Mouse (Mus musculus): ENCODE measurements at regions not wholly inside any gene's neighbourhood (a gene's known extent, or its start where the extent isn't known, plus 50 kb on each side); places are given as distances from the start of the nearest gene placed in this dataset.

DNA sequence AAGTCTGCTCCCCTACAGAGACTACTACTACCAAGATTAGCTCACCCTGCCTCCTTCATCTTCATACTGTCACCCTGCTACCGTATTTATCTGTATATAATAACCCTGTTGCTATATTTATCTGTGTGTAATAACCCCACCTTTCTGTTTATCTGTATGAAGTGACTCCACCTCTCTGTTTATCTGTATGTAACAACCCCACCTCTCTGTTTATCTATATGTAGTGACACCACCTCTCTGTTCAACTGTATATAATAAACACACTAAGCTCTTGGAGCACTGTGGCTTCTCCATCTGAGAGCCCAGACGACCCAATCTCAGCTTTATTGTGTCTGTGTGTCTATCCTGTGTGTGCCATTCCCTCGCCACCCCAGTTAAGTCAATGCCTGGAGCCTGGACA, 154.7 kb downstream of the Katnal1 start:
- Histone ChIP-seq H3K36me3 (no peaks in the 10 kb centered on the region), H3K9ac (replicated peaks) (no peak overlapping the region), H3K9me3 (no peaks in the 10 kb centered on the region), H3K4me3 (no peak overlapping the region), H3K27ac (replicated peaks) (no peak overlapping the region), H3K27me3 (no peaks in the 10 kb centered on the region), H3K4me2 (replicated peaks) (no peak overlapping the region), H3K4me1 (no peaks in the 10 kb centered on the region)
- 72% methylated on average over 3 of the region's 3 CpGs for WGBS
- no peak for ATAC-seq (replicated peaks)

DNA sequence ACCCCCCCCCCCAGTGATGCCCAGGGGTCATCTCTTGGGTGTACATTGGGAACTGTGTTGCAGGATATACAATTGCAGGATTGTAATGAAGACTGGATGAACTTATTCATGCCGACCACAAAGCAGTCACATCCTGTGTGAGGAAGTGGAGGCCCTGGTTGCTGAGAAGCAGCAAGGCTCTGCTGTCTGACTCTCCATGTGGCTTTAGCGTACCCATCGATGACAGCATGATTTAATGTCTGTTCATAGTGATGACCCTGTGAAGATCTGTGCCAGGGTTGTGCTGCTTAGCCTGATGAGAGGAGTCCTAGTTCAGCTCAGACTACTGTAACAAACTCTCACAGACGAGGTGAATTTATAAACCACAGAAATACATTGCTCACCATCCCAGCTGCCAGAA, 159.7 kb downstream of the Katnal1 start:
- Histone ChIP-seq H3K27me3 (no peaks in the 10 kb centered on the region), H3K36me3 (no peaks in the 10 kb centered on the region), H3K9me3 (no peaks in the 10 kb centered on the region), H3K27ac (replicated peaks) (no peak overlapping the region), H3K4me3 (no peak overlapping the region), H3K9ac (replicated peaks) (no peak overlapping the region), H3K4me1 (no peaks in the 10 kb centered on the region), H3K4me2 (replicated peaks) (no peak overlapping the region)
- ATAC-seq (replicated peaks): no peak
- 93% methylated on average over 4 of the region's 4 CpGs for WGBS

DNA sequence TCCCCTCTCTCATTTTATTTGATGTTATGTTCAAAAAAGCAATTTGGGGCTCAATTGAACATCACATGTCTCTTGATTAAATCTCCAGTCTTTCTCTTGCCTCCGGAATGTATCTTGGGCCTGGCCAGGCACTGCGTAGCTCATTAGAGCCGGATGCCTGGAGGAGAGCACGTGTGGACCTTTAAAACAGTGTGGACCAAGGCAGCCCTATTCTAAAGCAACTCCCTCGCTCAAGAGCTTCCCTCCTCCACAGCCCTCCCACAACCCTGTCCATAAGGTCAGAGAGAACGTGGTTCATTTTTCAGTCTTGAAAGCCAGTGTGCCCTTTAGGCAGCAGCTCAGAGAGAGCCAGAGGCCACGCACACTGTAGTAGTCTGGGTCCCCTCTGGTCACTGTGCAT, 160.8 kb downstream of the Katnal1 start:
- Histone ChIP-seq H3K4me3 (no peak overlapping the region), H3K9ac (replicated peaks) (no peak overlapping the region), H3K27ac (replicated peaks) (no peak overlapping the region), H3K27me3 (no peaks in the 10 kb centered on the region), H3K9me3 (no peaks in the 10 kb centered on the region), H3K4me2 (replicated peaks) (no peak overlapping the region), H3K36me3 (no peaks in the 10 kb centered on the region), H3K4me1 (no peaks in the 10 kb centered on the region)
- no peak for ATAC-seq (replicated peaks)
- WGBS: 78% methylated on average over 7 of the region's 7 CpGs

GRCm38 (mm10) chr5:148765993-148766392, 163.1 kb downstream of the Katnal1 start:
- Histone ChIP-seq H3K9ac (replicated peaks) (no peak overlapping the region), H3K36me3 (no peaks in the 10 kb centered on the region), H3K4me2 (replicated peaks) (no peak overlapping the region), H3K4me3 (no peak overlapping the region), H3K27me3 (no peaks in the 10 kb centered on the region), H3K27ac (replicated peaks) (no peak overlapping the region), H3K9me3 (no peaks in the 10 kb centered on the region), H3K4me1 (no peaks in the 10 kb centered on the region)
- no peak for ATAC-seq (replicated peaks)
- 94% methylated on average over 7 of the region's 7 CpGs for WGBS

DNA sequence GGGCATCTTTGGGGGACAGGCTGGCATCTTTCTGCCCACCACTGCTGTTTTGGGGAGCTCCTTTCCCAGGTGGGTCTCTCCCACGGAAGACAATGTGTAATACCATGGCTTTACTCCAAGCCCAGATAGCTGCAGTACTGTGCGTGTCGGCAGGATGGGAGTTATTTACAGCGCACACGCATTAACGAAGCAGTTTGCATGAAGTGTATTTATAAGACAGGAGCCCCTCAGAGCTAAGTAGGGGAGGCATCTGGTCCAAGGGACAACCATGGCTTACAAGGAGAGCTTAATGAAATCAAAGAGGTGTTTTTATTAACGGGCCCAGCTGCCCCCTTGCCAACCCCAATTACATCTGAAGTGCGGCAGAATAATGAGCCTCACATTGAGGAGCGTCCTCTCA, 169.0 kb downstream of the Katnal1 start:
- no peaks in the 10 kb centered on the region for H3K9me3 ChIP-seq
- H3K4me3 ChIP-seq: no peak overlapping the region
- no peaks in the 10 kb centered on the region for H3K27me3 ChIP-seq
- H3K4me2 ChIP-seq (replicated peaks): no peak overlapping the region
- no peak overlapping the region for H3K27ac ChIP-seq (replicated peaks)
- H3K9ac ChIP-seq (replicated peaks): no peak overlapping the region
- ATAC-seq (replicated peaks): no peak
- WGBS: 20% methylated on average over 9 of the region's 9 CpGs
- H3K36me3 ChIP-seq: no peaks in the 10 kb centered on the region
- peaks cover 7% of the 10 kb centered on the region for H3K4me1 ChIP-seq

- Histone ChIP-seq H3K4me1 (peaks cover 7% of the 10 kb centered on the region), H3K36me3 (no peaks in the 10 kb centered on the region), H3K4me2 (replicated peaks) (no peak overlapping the region), H3K9me3 (no peaks in the 10 kb centered on the region), H3K9ac (replicated peaks) (no peak overlapping the region), H3K27me3 (no peaks in the 10 kb centered on the region), H3K27ac (replicated peaks) (no peak overlapping the region), H3K4me3 (no peak overlapping the region)
- no peak for ATAC-seq (replicated peaks)
- WGBS: 74% methylated on average over 7 of the region's 7 CpGs
Measured at GRCm38 (mm10) chr5:148758786-148759185, 170.3 kb downstream of the Katnal1 start.

DNA sequence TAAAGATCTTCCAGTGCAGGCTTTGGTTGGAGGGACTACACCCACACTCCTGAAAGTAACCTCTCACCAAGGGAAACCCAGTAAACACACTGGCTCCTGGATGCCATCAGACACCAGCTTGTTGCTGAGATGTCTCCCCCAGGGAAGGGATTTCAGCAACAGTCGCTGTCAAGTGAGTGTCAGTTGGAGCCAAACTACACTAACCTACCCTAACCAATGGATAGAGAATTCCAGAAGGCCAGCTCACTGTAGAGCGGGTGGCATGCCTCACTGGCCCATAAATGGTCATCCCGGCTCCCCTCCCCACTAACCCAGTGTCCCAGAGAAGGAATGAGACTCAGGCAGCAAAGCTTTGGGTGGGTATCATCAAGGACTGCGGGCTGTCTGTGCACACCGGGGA, 171.4 kb downstream of the Katnal1 start:
- WGBS: 84% methylated on average over 5 of the region's 5 CpGs
- Histone ChIP-seq H3K36me3 (no peaks in the 10 kb centered on the region), H3K4me3 (no peak overlapping the region), H3K4me1 (peaks cover 7% of the 10 kb centered on the region), H3K9me3 (no peaks in the 10 kb centered on the region), H3K27ac (replicated peaks) (no peak overlapping the region), H3K9ac (replicated peaks) (no peak overlapping the region), H3K27me3 (no peaks in the 10 kb centered on the region), H3K4me2 (replicated peaks) (no peak overlapping the region)
- ATAC-seq (replicated peaks): no peak

- Histone ChIP-seq H3K4me2 (replicated peaks) (no peak overlapping the region), H3K27me3 (no peaks in the 10 kb centered on the region), H3K4me3 (no peak overlapping the region), H3K9me3 (no peaks in the 10 kb centered on the region), H3K36me3 (no peaks in the 10 kb centered on the region), H3K4me1 (peaks cover 7% of the 10 kb centered on the region), H3K9ac (replicated peaks) (no peak overlapping the region), H3K27ac (replicated peaks) (no peak overlapping the region)
- 0 out of 2 replicates have a peak, but pooled peaks have one; percentile 55 for ATAC-seq (replicated peaks)
- WGBS: 62% methylated on average over 8 of the region's 8 CpGs
Measured at GRCm38 (mm10) chr5:148757236-148757635, 171.9 kb downstream of the Katnal1 start.

- Histone ChIP-seq H3K9ac (replicated peaks) (no peak overlapping the region), H3K4me2 (replicated peaks) (no peak overlapping the region), H3K4me3 (no peak overlapping the region), H3K36me3 (no peaks in the 10 kb centered on the region), H3K9me3 (no peaks in the 10 kb centered on the region), H3K27me3 (no peaks in the 10 kb centered on the region), H3K4me1 (peaks cover 7% of the 10 kb centered on the region), H3K27ac (replicated peaks) (no peak overlapping the region)
- no peak for ATAC-seq (replicated peaks)
- 89% methylated on average over 16 of the region's 16 CpGs for WGBS
Measured at GRCm38 (mm10) chr5:148756246-148756930, 172.7 kb downstream of the Katnal1 start.

- H3K27ac ChIP-seq (replicated peaks): no peak overlapping the region
- peaks cover 7% of the 10 kb centered on the region for H3K4me1 ChIP-seq
- ATAC-seq (replicated peaks): no peak
- no peak overlapping the region for H3K4me2 ChIP-seq (replicated peaks)
- H3K9me3 ChIP-seq: no peaks in the 10 kb centered on the region
- H3K27me3 ChIP-seq: no peaks in the 10 kb centered on the region
- H3K36me3 ChIP-seq: no peaks in the 10 kb centered on the region
- no peak overlapping the region for H3K9ac ChIP-seq (replicated peaks)
- WGBS: 86% methylated on average over 8 of the region's 8 CpGs
- no peak overlapping the region for H3K4me3 ChIP-seq
Measured at GRCm38 (mm10) chr5:148755807-148756206, 173.3 kb downstream of the Katnal1 start.

GRCm38 (mm10) chr5:148754896-148755295, 174.2 kb downstream of the Katnal1 start:
- Histone ChIP-seq H3K4me1 (peaks cover 1% of the 10 kb centered on the region), H3K9me3 (no peaks in the 10 kb centered on the region), H3K4me2 (replicated peaks) (no peak overlapping the region), H3K4me3 (no peak overlapping the region), H3K27ac (replicated peaks) (no peak overlapping the region), H3K36me3 (no peaks in the 10 kb centered on the region), H3K27me3 (no peaks in the 10 kb centered on the region), H3K9ac (replicated peaks) (no peak overlapping the region)
- no peak for ATAC-seq (replicated peaks)
- WGBS: 78% methylated on average over 10 of the region's 10 CpGs

DNA sequence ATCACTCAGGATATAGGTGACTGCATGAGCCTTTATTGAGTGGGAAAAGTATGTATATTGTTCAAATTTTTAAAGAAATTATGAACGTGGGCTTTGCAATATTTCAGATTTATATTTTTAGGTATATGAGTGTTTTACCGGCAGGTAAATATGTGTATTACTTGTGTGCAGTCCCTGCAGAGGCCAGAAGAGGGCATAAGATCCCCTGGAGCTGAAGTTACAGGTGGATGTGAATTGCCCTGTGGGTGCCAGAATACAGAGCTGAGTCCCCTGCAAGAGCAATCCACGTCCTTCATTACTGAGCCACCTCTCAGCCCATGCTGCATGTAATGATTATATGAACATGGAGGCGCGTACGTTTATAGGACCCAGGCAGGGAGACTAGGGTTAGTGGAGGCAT, 174.8 kb downstream of the Katnal1 start:
- Histone ChIP-seq H3K9me3 (no peaks in the 10 kb centered on the region), H3K27me3 (no peaks in the 10 kb centered on the region), H3K27ac (replicated peaks) (no peak overlapping the region), H3K4me3 (no peak overlapping the region), H3K4me2 (replicated peaks) (no peak overlapping the region), H3K4me1 (no peaks in the 10 kb centered on the region), H3K36me3 (no peaks in the 10 kb centered on the region), H3K9ac (replicated peaks) (no peak overlapping the region)
- ATAC-seq (replicated peaks): no peak
- WGBS: 93% methylated on average over 6 of the region's 6 CpGs

DNA sequence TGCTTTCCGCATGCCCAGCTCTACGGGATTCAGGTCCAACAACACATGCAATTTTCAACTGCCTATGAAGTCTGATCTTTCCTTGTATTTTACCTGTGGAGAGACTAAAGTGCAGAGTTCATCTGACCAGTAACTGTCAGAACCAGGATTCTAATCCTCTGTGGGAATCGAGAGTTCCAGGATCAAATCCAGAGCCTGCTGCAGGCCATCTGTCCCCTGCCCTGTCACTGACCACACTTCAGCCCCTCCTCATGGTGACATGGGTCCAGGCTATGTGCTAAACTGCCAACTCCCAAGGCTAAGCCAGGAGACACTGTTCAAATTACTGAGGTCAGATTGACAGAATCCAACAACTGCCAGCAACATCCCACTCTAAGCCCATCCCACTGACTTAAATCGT, 175.7 kb downstream of the Katnal1 start:
- Histone ChIP-seq H3K9ac (replicated peaks) (no peak overlapping the region), H3K4me1 (no peaks in the 10 kb centered on the region), H3K9me3 (no peaks in the 10 kb centered on the region), H3K36me3 (no peaks in the 10 kb centered on the region), H3K4me2 (replicated peaks) (no peak overlapping the region), H3K4me3 (no peak overlapping the region), H3K27me3 (no peaks in the 10 kb centered on the region), H3K27ac (replicated peaks) (no peak overlapping the region)
- 86% methylated on average over 4 of the region's 4 CpGs for WGBS
- no peak for ATAC-seq (replicated peaks)
